Comparison of ENCODE assay signal across 1 mouse cellular context in genomic region chr19:53533810-53534601, GRCm38 (mm10).
TF ChIP-seq lines count a peak whose summit lies in the region.

No protein-coding gene starts in this region.

TF ChIP-seq in MEL, 35 proteins besides CTCF, POLR2A, EP300 and RAD21 (continued from another document):
- TF ChIP-seq USF2 (IDR thresholded peaks at IDR 0.05; ENCODE audit: borderline replicate concordance in 1 of 2, insufficient read depth in 1 of 2, low read depth in 1 of 2, low read length in 2 of 2) = no peak
- no peak for TF ChIP-seq ZMIZ1 (IDR thresholded peaks at IDR 0.05; ENCODE audit: low read depth, low read length)
- TF ChIP-seq TBP (IDR thresholded peaks at IDR 0.05; ENCODE audit: low read depth, low read length) = 0 out of 2 replicates have a peak, but pooled peaks have one; percentile 19
- TF ChIP-seq ETS1 (IDR thresholded peaks at IDR 0.05; ENCODE audit: low read depth, low read length) = peak; percentile 43; the same call in 1 of the 2 replicates
- no peak for TF ChIP-seq NRF1 (IDR thresholded peaks at IDR 0.05; ENCODE audit: insufficient read depth, low read depth, low read length, poor library complexity, severe bottlenecking)
- no peak for TF ChIP-seq MAFK (IDR thresholded peaks at IDR 0.05; ENCODE audit: borderline replicate concordance, low read depth, low read length)
- peak; percentile 42; the same call in 1 of the 2 replicates for TF ChIP-seq GATA1 (IDR thresholded peaks at IDR 0.05; ENCODE audit: low read depth, low read length)
- no peak for TF ChIP-seq ZC3H11A (IDR thresholded peaks at IDR 0.05; ENCODE audit: low read depth, low read length)
- TF ChIP-seq ZKSCAN1 (IDR thresholded peaks at IDR 0.05; ENCODE audit: low read depth, low read length) = no peak
- TF ChIP-seq SMC3 (IDR thresholded peaks at IDR 0.05; ENCODE audit: low read depth, low read length) = no peak
